Mouse (Mus musculus): Measurements from ENCODE around the gene Lmo2. TPM values are rescaled to one million over a fixed set of nuclear protein-coding genes. Genes with fewer than 3 reads are reported as not detected.

The Lmo2 gene
- polyA plus RNA-seq, 1 experiment from 2014 or later, result 28.7 TPM

GRCm38 (mm10) chr2:103931511-103931911, 26.3 kb upstream of the Lmo2 start:
- Histone ChIP-seq H3K27ac (no peak overlapping the region), H3K36me3 (no peaks in the 10 kb centered on the region), H3K27me3 (no peaks in the 10 kb centered on the region), H3K4me2 (replicated peaks) (no peak overlapping the region), H3K4me3 (replicated peaks) (no peak overlapping the region), H3K4me1 (replicated peaks) (peaks cover 18% of the 10 kb centered on the region), H3K9ac (replicated peaks) (no peak overlapping the region), H3K9me3 (no peaks in the 10 kb centered on the region)
- ATAC-seq, result no peak
- WGBS, result 83% methylated on average over 7 of the region's 7 CpGs

GRCm38 (mm10) chr2:103932025-103932424, 25.8 kb upstream of the Lmo2 start:
- no peak for ATAC-seq
- Histone ChIP-seq H3K36me3 (no peaks in the 10 kb centered on the region), H3K4me1 (replicated peaks) (peaks cover 20% of the 10 kb centered on the region), H3K4me3 (replicated peaks) (no peak overlapping the region), H3K4me2 (replicated peaks) (no peak overlapping the region), H3K9me3 (no peaks in the 10 kb centered on the region), H3K27ac (no peak overlapping the region), H3K9ac (replicated peaks) (no peak overlapping the region), H3K27me3 (no peaks in the 10 kb centered on the region)
- WGBS, result 38% methylated on average over 2 of the region's 2 CpGs

GRCm38 (mm10) chr2:103932480-103932879, 25.3 kb upstream of the Lmo2 start:
- H3K36me3 ChIP-seq, result no peaks in the 10 kb centered on the region
- no peak overlapping the region for H3K27ac ChIP-seq
- no peak overlapping the region for H3K4me3 ChIP-seq (replicated peaks)
- peaks cover 20% of the 10 kb centered on the region for H3K4me1 ChIP-seq (replicated peaks)
- no peak overlapping the region for H3K4me2 ChIP-seq (replicated peaks)
- no peak overlapping the region for H3K9ac ChIP-seq (replicated peaks)
- no peaks in the 10 kb centered on the region for H3K9me3 ChIP-seq
- no peak for ATAC-seq
- H3K27me3 ChIP-seq, result no peaks in the 10 kb centered on the region
- 84% methylated on average over 9 of the region's 9 CpGs for WGBS

GRCm38 (mm10) chr2:103934270-103934669, 23.5 kb upstream of the Lmo2 start:
- ATAC-seq, result no peak
- no peaks in the 10 kb centered on the region for H3K36me3 ChIP-seq
- H3K27me3 ChIP-seq, result no peaks in the 10 kb centered on the region
- H3K9me3 ChIP-seq, result no peaks in the 10 kb centered on the region
- no peak overlapping the region for H3K4me2 ChIP-seq (replicated peaks)
- no peak overlapping the region for H3K9ac ChIP-seq (replicated peaks)
- no peak overlapping the region for H3K4me3 ChIP-seq (replicated peaks)
- peaks cover 15% of the 10 kb centered on the region for H3K4me1 ChIP-seq (replicated peaks)
- 29% methylated on average over 7 of the region's 7 CpGs for WGBS
- H3K27ac ChIP-seq, result no peak overlapping the region

- 84% methylated on average over 3 of the region's 3 CpGs for WGBS
- Histone ChIP-seq H3K36me3 (no peaks in the 10 kb centered on the region), H3K4me2 (replicated peaks) (no peak overlapping the region), H3K9ac (replicated peaks) (no peak overlapping the region), H3K9me3 (no peaks in the 10 kb centered on the region), H3K27me3 (no peaks in the 10 kb centered on the region), H3K4me3 (replicated peaks) (no peak overlapping the region), H3K4me1 (replicated peaks) (peaks cover 15% of the 10 kb centered on the region), H3K27ac (no peak overlapping the region)
- ATAC-seq, result no peak
Measured at GRCm38 (mm10) chr2:103934670-103935069, 23.1 kb upstream of the Lmo2 start.

GRCm38 (mm10) chr2:103935691-103936435, 21.9 kb upstream of the Lmo2 start:
- no peak overlapping the region for H3K9ac ChIP-seq (replicated peaks)
- no peaks in the 10 kb centered on the region for H3K9me3 ChIP-seq
- H3K27ac ChIP-seq, result no peak overlapping the region
- H3K36me3 ChIP-seq, result no peaks in the 10 kb centered on the region
- ATAC-seq, result no peak
- no peak overlapping the region for H3K4me2 ChIP-seq (replicated peaks)
- 44% methylated on average over 10 of the region's 10 CpGs for WGBS
- H3K27me3 ChIP-seq, result no peaks in the 10 kb centered on the region
- H3K4me3 ChIP-seq (replicated peaks), result no peak overlapping the region
- H3K4me1 ChIP-seq (replicated peaks), result 0 out of 2 replicates have a peak, but pooled peaks cover 9% of the 10 kb centered on the region

- no peak overlapping the region for H3K27ac ChIP-seq
- H3K4me1 ChIP-seq (replicated peaks), result 0 out of 2 replicates have a peak, but pooled peaks cover 9% of the 10 kb centered on the region
- WGBS, result 84% methylated on average over 2 of the region's 2 CpGs
- H3K36me3 ChIP-seq, result no peaks in the 10 kb centered on the region
- no peak overlapping the region for H3K9ac ChIP-seq (replicated peaks)
- no peak overlapping the region for H3K4me2 ChIP-seq (replicated peaks)
- H3K4me3 ChIP-seq (replicated peaks), result no peak overlapping the region
- H3K27me3 ChIP-seq, result no peaks in the 10 kb centered on the region
- no peak for ATAC-seq
- H3K9me3 ChIP-seq, result no peaks in the 10 kb centered on the region
Measured at GRCm38 (mm10) chr2:103936666-103937065, 21.1 kb upstream of the Lmo2 start.

GRCm38 (mm10) chr2:103937670-103938069, 20.1 kb upstream of the Lmo2 start:
- H3K4me2 ChIP-seq (replicated peaks), result no peak overlapping the region
- no peak overlapping the region for H3K9ac ChIP-seq (replicated peaks)
- no peak overlapping the region for H3K4me3 ChIP-seq (replicated peaks)
- no peaks in the 10 kb centered on the region for H3K36me3 ChIP-seq
- H3K4me1 ChIP-seq (replicated peaks), result 0 out of 2 replicates have a peak, but pooled peaks cover 9% of the 10 kb centered on the region
- H3K27me3 ChIP-seq, result no peaks in the 10 kb centered on the region
- no peak overlapping the region for H3K27ac ChIP-seq
- no peak for ATAC-seq
- 91% methylated on average over 2 of the region's 2 CpGs for WGBS
- H3K9me3 ChIP-seq, result no peaks in the 10 kb centered on the region

- H3K4me3 ChIP-seq (replicated peaks), result no peak overlapping the region
- no peaks in the 10 kb centered on the region for H3K27me3 ChIP-seq
- WGBS, result 76% methylated on average over 1 of the region's 1 CpGs
- H3K4me1 ChIP-seq (replicated peaks), result 0 out of 2 replicates have a peak, but pooled peaks cover 9% of the 10 kb centered on the region
- no peak overlapping the region for H3K27ac ChIP-seq
- H3K4me2 ChIP-seq (replicated peaks), result no peak overlapping the region
- no peaks in the 10 kb centered on the region for H3K36me3 ChIP-seq
- H3K9me3 ChIP-seq, result no peaks in the 10 kb centered on the region
- no peak for ATAC-seq
- no peak overlapping the region for H3K9ac ChIP-seq (replicated peaks)
Measured at GRCm38 (mm10) chr2:103938573-103938972, 19.2 kb upstream of the Lmo2 start.

GRCm38 (mm10) chr2:103939003-103939402, 18.8 kb upstream of the Lmo2 start:
- Histone ChIP-seq H3K9ac (replicated peaks) (no peak overlapping the region), H3K27ac (no peak overlapping the region), H3K4me1 (replicated peaks) (0 out of 2 replicates have a peak, but pooled peaks cover 9% of the 10 kb centered on the region), H3K27me3 (no peaks in the 10 kb centered on the region), H3K9me3 (no peaks in the 10 kb centered on the region), H3K4me2 (replicated peaks) (no peak overlapping the region), H3K4me3 (replicated peaks) (no peak overlapping the region), H3K36me3 (no peaks in the 10 kb centered on the region)
- no peak for ATAC-seq

- Histone ChIP-seq H3K4me3 (replicated peaks) (no peak overlapping the region), H3K9ac (replicated peaks) (no peak overlapping the region), H3K4me1 (replicated peaks) (0 out of 2 replicates have a peak, but pooled peaks cover 6% of the 10 kb centered on the region), H3K36me3 (no peaks in the 10 kb centered on the region), H3K27me3 (no peaks in the 10 kb centered on the region), H3K27ac (no peak overlapping the region), H3K9me3 (no peaks in the 10 kb centered on the region), H3K4me2 (replicated peaks) (no peak overlapping the region)
- 67% methylated on average over 3 of the region's 3 CpGs for WGBS
- ATAC-seq, result no peak
Measured at GRCm38 (mm10) chr2:103941085-103941484, 16.7 kb upstream of the Lmo2 start.

- H3K4me3 ChIP-seq (replicated peaks), result no peak overlapping the region
- H3K4me1 ChIP-seq (replicated peaks), result no peaks in the 10 kb centered on the region; the same call in 1 of the 2 replicates
- no peak overlapping the region for H3K27ac ChIP-seq
- ATAC-seq, result no peak
- no peaks in the 10 kb centered on the region for H3K27me3 ChIP-seq
- no peaks in the 10 kb centered on the region for H3K9me3 ChIP-seq
- no peaks in the 10 kb centered on the region for H3K36me3 ChIP-seq
- WGBS, result 83% methylated on average over 2 of the region's 2 CpGs
- H3K4me2 ChIP-seq (replicated peaks), result no peak overlapping the region
- no peak overlapping the region for H3K9ac ChIP-seq (replicated peaks)
Measured at GRCm38 (mm10) chr2:103944859-103945258, 12.9 kb upstream of the Lmo2 start.

Data from midbrain, embryonic 13.5 days (tissue).